Mouse (Mus musculus) bone marrow, adult 2 months (tissue): Measurements from ENCODE around the gene Grrp1.

Source experiments
- CTCF ChIP-seq: fragments of 200-500 bp; IDR thresholded peaks from 2 replicates; pipeline ENCODE4 v1.5.1; 2011; ENCODE audit warnings: low read length, control low read depth; ENCODE audit not compliant: control insufficient read depth, insufficient read depth
- POLR2A ChIP-seq: fragments of 200-500 bp; IDR thresholded peaks from 2 replicates; pipeline ENCODE4 v1.6.1; 2011; ENCODE audit warnings: low read depth, mild to moderate bottlenecking, control low read depth, low read length, borderline replicate concordance; ENCODE audit not compliant: control insufficient read depth

GRCm38 (mm10) chr4:134287575-134288025 is 33.7 kb upstream of the Grrp1 start, which contains the start of gene Pdik1l:
- no peak for TF ChIP-seq CTCF
- TF ChIP-seq POLR2A: peak; percentile 73; the same call in 1 of the 2 replicates
